Mouse (Mus musculus): Measurements from ENCODE around the gene Aven.

- TF ChIP-seq POLR2A (IDR thresholded peaks at IDR 0.05; ENCODE audit: extremely low read depth, insufficient read depth, low read length) (no peak), CTCF (IDR thresholded peaks at IDR 0.05; ENCODE audit: extremely low read depth, insufficient read depth, low read length) (no peak)
These were observed 1.1 kb upstream of the Aven start for GRCm38 (mm10) chr2:112491629-112492028.
